30 mouse cellular contexts compared by ENCODE assay signal in the genomic region with DNA sequence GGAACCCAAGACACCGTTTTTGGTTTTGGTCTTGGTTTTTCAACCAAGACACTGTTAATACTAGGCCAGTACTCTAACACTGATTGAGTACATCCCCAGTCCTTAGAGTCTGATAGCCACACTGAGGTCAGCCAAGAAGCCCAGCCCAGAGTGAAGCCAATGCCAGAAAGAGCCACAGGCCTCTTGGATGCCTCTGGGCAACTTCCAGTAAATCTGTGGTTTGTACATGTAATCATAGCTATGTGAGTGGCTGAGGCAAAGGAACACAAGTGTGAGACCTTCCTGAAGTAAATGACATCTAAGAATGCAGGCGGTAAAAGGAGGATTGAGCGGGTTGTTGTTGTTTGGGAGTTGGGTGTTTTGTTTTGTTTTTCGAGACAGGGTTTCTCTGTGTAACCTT. TPM values are rescaled to one million over a fixed set of nuclear protein-coding genes. Genes with fewer than 3 reads are reported as not detected.
"Had no signal": no experiment of that assay in that cellular context is flagged by ENCODE, and none has a peak within 500 bp of the region (broad histone marks: within the 10 kb centered on the region; RNA-seq: fewer than 3 reads in every experiment).

No protein-coding gene starts in this region.

- H3K27me3 ChIP-seq: liver, embryonic 13.5 days; midbrain, embryonic 12.5 days; neural tube, embryonic 12.5 days; neural tube, embryonic 15.5 days had no signal

- H3K36me3 ChIP-seq: liver, embryonic 13.5 days had no signal

- H3K9ac ChIP-seq: liver, embryonic 13.5 days; lung, embryonic 14.5 days; midbrain, embryonic 12.5 days; neural tube, embryonic 12.5 days; neural tube, embryonic 15.5 days had no signal

- H3K27ac ChIP-seq: left cerebral cortex, adult 2 months; liver, embryonic 13.5 days; macrophage; midbrain, embryonic 12.5 days; neural tube, embryonic 12.5 days; neural tube, embryonic 15.5 days; stomach, postnatal 0 days had no signal

- H3K9me3 ChIP-seq: liver, embryonic 13.5 days; midbrain, embryonic 12.5 days; neural tube, embryonic 12.5 days; neural tube, embryonic 15.5 days had no signal

- H3K4me2 ChIP-seq: liver, embryonic 13.5 days; lung, embryonic 14.5 days; midbrain, embryonic 12.5 days; neural tube, embryonic 12.5 days; neural tube, embryonic 15.5 days had no signal

- H3K4me3 ChIP-seq: left cerebral cortex, adult 2 months; liver, embryonic 13.5 days; midbrain, embryonic 12.5 days; neural tube, embryonic 12.5 days; neural tube, embryonic 15.5 days had no signal

- ATAC-seq: lung, postnatal 0 days had no signal

- DNase-seq: kidney, adult 2 months; kidney, postnatal 10 days; kidney, postnatal 36 days; layer of hippocampus, postnatal 36 days; liver, embryonic 13.5 days; lung, embryonic 14.5 days; right cerebral cortex, adult 18-20 months; right cerebral cortex, postnatal 14 days; right cerebral cortex, postnatal 4 days; thymus, adult 2 months; thymus, postnatal 14 days; thymus, postnatal 4 days had no signal

- H3K4me1 ChIP-seq: liver, embryonic 13.5 days; midbrain, embryonic 12.5 days; neural tube, embryonic 12.5 days; neural tube, embryonic 15.5 days had no signal

RNA-seq across cellular contexts. Expression of a gene that starts 41.4 kb away (rescaled TPM):
- total RNA-seq: layer of hippocampus, postnatal 10 days; layer of hippocampus, postnatal 36 days; left cerebral cortex, adult 2 months; left cerebral cortex, postnatal 10 days; left cerebral cortex, postnatal 36 days; megakaryocyte, adult 5-6 weeks had no signal
- polyA plus RNA-seq: kidney, adult 2 months; kidney, embryonic 14.5 days; limb, embryonic 11.5 days; liver, adult 2 months; liver, embryonic 13.5 days; liver, embryonic 16.5 days; lung, embryonic 14.5 days; lung, postnatal 0 days; macrophage; neural tube, embryonic 12.5 days; stomach, embryonic 14.5 days had no signal

RNA-seq across cellular contexts. Expression of a gene that starts 50.9 kb away (rescaled TPM):
- total RNA-seq: layer of hippocampus, adult 8-10 months; layer of hippocampus, postnatal 10 days; layer of hippocampus, postnatal 36 days; left cerebral cortex, adult 2 months; left cerebral cortex, postnatal 10 days; left cerebral cortex, postnatal 36 days; liver, adult 2 months; megakaryocyte, adult 5-6 weeks had no signal
- polyA plus RNA-seq: kidney, adult 2 months; kidney, embryonic 14.5 days; limb, embryonic 11.5 days; limb, embryonic 14.5 days; liver, adult 2 months; liver, embryonic 13.5 days; liver, embryonic 16.5 days; lung, embryonic 14.5 days; lung, postnatal 0 days; macrophage; midbrain, embryonic 12.5 days; neural tube, embryonic 12.5 days; neural tube, embryonic 15.5 days; stomach, embryonic 14.5 days; stomach, postnatal 0 days had no signal
